Mouse (Mus musculus) forebrain, postnatal 0 days (tissue): ENCODE data around the gene Sgms1. TPM values are rescaled to one million over a fixed set of nuclear protein-coding genes. Genes with fewer than 3 reads are reported as not detected.

Source experiments
- ATAC-seq: fragments of 200-750 bp; cut with Nextera tagmentation; 2 replicates; pipeline ENCODE4 v1.8.0; 2017; ENCODE audit warnings: mild to moderate bottlenecking, moderate library complexity
- DNase-seq: peaks from one replicate; pipeline ENCODE4 v3.0.0-alpha.2; 2015
- H3K27ac ChIP-seq: fragments of 300-500 bp; sonication (generic); 2 replicates; pipeline ENCODE4 v1.5.1; 2014; ENCODE audit warnings: low read depth, mild to moderate bottlenecking, antibody characterized with exemption, low read length, moderate library complexity, mixed read lengths
- H3K27me3 ChIP-seq: fragments of 300-500 bp; sonication (generic); 2 replicates; pipeline ENCODE4 v1.6.1; 2014; ENCODE audit warnings: mild to moderate bottlenecking, low read length, mixed read lengths; ENCODE audit not compliant: insufficient read depth
- H3K36me3 ChIP-seq: fragments of 300-500 bp; sonication (generic); 2 replicates; pipeline ENCODE4 v1.6.1; 2014; ENCODE audit warnings: mild to moderate bottlenecking, moderate library complexity; ENCODE audit not compliant: insufficient read depth
- H3K4me1 ChIP-seq: fragments of 300-500 bp; sonication (generic); 2 replicates; pipeline ENCODE4 v1.6.1; 2014; ENCODE audit warnings: antibody characterized with exemption; ENCODE audit not compliant: insufficient read depth
- H3K4me2 ChIP-seq: fragments of 300-500 bp; sonication (generic); 2 replicates; pipeline ENCODE4 v1.6.1; 2014; ENCODE audit warnings: low read depth, mild to moderate bottlenecking, moderate library complexity
- H3K4me3 ChIP-seq: fragments of 300-500 bp; sonication (generic); 2 replicates; pipeline ENCODE4 v1.5.1; 2014; ENCODE audit warnings: low read depth, low read length, mixed read lengths
- H3K9ac ChIP-seq: fragments of 300-500 bp; sonication (generic); 2 replicates; pipeline ENCODE4 v1.6.1; 2014; ENCODE audit warnings: mild to moderate bottlenecking
- H3K9me3 ChIP-seq: fragments of 300-500 bp; sonication (generic); 2 replicates; pipeline ENCODE4 v1.6.1; 2016; ENCODE audit warnings: low read length
- CTCF ChIP-seq: sonication (generic); IDR thresholded peaks from 2 replicates; pipeline ENCODE4 v1.5.1; 2016; ENCODE audit warnings: antibody characterized with exemption, control low read depth, low read depth
- WGBS: fragments of 180-500 bp; shearing (Covaris S2); extraction: QIAGEN DNeasy Blood & Tissue Kit; methylation state at CpG from one replicate; pipeline ENCODE4 v1.1.7; 2014; 5-methylcytosine and 5-hydroxymethylcytosine counted together
- polyA plus RNA-seq: library from polyadenylated mRNA; unstranded; fragments of >200 nt; fragmentation: Nextera tagmentation; extraction: Ambion mirVana; gene quantifications from 2 replicates; pipeline ENCODE4 v1.2.1, GENCODE M21; 2015
- total RNA-seq: library from RNA; depleted of rRNA; stranded (reverse); fragments of >200 nt; gene quantifications from 2 replicates; pipeline ENCODE4 v1.2.3, GENCODE M21; 2014

Sgms1 gene
- total and polyA plus RNA-seq, 2 experiments from 2014 or later: 17.0 to 27.2 TPM

DNA sequence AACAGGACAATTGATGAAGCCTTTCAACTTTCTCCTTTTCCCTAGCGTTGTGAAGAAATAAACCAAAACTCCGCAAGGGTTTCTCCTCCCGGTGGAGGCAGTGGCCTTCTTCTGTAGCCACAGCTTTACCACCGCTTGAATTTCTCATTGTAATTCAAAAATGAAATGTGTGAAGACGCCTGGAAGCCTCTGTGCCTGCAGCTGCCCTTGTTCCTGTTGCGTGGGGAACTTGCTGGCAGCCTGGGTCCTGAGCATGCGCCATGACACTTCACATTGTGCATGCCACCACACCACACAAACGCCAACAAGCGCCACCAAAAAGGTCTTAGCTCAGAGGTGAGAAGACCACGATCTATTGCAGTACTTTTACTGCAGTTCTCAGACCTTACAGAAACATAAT is 158.2 kb downstream of the Sgms1 start:
- H3K9me3 ChIP-seq: no peaks in the 10 kb centered on the region
- TF ChIP-seq CTCF: no peak
- no peak overlapping the region for H3K27ac ChIP-seq
- no peaks in the 10 kb centered on the region for H3K4me1 ChIP-seq
- DNase-seq (no peak), ATAC-seq (0 out of 2 replicates have a peak, but pooled peaks have one; percentile 32)
- no peak overlapping the region for H3K4me2 ChIP-seq
- 71% methylated on average over 10 of the region's 10 CpGs for WGBS
- H3K36me3 ChIP-seq: no peaks in the 10 kb centered on the region
- H3K27me3 ChIP-seq: no peaks in the 10 kb centered on the region
- H3K9ac ChIP-seq: no peak overlapping the region
- H3K4me3 ChIP-seq: no peak overlapping the region

DNA sequence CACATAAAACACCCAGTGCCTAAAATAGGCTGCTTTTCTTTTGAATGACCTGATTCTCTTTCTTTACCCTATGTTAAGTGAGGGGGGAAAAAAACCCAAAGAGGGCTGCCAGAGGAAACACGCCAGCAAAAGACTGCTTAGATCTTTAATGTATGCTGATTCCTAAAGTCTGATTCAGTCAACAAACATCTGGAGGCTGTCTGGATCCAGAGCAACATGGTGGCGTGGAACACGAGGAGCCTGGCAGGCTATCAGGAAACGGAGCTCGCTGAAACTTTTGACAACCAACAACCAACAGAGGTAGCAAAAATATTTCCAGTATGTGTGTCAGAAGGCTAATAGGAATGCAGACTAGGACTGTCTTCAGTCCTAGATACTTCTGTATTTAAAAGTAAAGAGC is 158.7 kb downstream of the Sgms1 start:
- Histone ChIP-seq H3K27ac (no peak overlapping the region), H3K4me2 (no peak overlapping the region), H3K4me1 (no peaks in the 10 kb centered on the region), H3K9me3 (no peaks in the 10 kb centered on the region), H3K27me3 (no peaks in the 10 kb centered on the region), H3K9ac (no peak overlapping the region), H3K36me3 (no peaks in the 10 kb centered on the region), H3K4me3 (no peak overlapping the region)
- TF ChIP-seq CTCF: no peak
- WGBS: 38% methylated on average over 5 of the region's 5 CpGs
- ATAC-seq (peak; percentile 36; the same call in 1 of the 2 replicates), DNase-seq (peak; percentile 26)

DNA sequence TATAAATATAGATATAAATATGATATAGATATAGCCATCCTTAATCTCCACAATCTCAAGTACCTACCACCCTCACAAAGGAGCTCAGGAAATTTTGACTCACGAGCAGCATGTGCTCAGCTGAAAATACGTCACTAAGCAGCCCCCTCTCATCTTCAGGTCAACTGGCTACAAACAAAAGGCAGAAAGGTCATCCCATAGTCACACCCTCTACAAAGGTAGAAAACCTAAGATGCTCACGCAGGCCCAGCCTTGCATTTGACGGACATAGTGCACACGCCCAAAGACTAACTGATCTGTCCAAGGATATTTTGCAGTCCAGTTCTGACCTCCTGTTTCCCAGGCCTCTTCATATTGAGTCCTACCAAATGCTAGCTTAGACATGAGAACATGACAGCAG is 159.2 kb downstream of the Sgms1 start:
- no peak for TF ChIP-seq CTCF
- Histone ChIP-seq H3K36me3 (no peaks in the 10 kb centered on the region), H3K4me3 (no peak overlapping the region), H3K27ac (no peak overlapping the region), H3K4me2 (no peak overlapping the region), H3K9me3 (no peaks in the 10 kb centered on the region), H3K27me3 (no peaks in the 10 kb centered on the region), H3K9ac (no peak overlapping the region), H3K4me1 (no peaks in the 10 kb centered on the region)
- WGBS: 73% methylated on average over 5 of the region's 5 CpGs
- DNase-seq: no peak
- no peak for ATAC-seq

DNA sequence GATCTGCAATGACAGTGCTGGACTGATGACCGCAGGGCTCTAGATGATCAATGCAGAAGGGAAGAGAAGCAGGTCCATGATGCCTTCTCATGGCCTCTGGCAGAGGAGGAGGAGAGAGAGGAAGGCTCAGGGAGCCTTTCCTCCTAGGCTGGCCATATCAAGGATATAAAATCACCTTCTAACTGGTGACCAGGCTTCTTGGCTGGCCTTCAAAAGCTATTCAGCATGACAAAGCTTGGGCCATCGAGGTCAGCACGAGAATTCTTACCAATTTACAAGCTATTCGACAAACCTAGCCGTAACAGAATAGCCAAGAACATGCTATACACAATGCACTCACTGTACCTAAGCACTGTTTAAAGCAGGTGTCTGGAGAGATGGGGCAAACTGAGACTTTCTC is 159.7 kb downstream of the Sgms1 start:
- no peaks in the 10 kb centered on the region for H3K9me3 ChIP-seq
- TF ChIP-seq CTCF: no peak
- H3K4me2 ChIP-seq: no peak overlapping the region
- no peak for DNase-seq
- H3K4me1 ChIP-seq: no peaks in the 10 kb centered on the region
- no peak for ATAC-seq
- H3K9ac ChIP-seq: no peak overlapping the region
- H3K36me3 ChIP-seq: no peaks in the 10 kb centered on the region
- no peak overlapping the region for H3K27ac ChIP-seq
- no peaks in the 10 kb centered on the region for H3K27me3 ChIP-seq
- no peak overlapping the region for H3K4me3 ChIP-seq
- WGBS: 81% methylated on average over 5 of the region's 5 CpGs

DNA sequence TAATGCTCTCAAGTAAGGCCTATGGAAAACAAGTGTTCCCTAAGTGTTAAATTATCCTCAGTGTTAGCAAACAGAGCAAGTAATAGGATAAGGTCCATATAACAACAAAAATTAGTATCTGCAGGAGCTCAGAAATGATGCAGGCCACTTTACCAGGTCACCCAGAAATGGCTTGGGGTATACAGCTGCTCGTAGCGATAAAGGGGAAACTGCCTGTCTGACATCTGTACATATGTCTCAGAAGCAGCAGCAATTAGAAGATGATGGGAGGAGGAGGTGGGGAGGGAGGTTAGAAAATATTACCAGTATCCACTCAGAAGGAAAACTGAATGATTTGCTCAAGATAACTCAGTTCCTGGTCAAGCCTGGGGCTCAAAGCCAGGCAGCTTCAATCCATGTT is 162.3 kb downstream of the Sgms1 start:
- no peaks in the 10 kb centered on the region for H3K36me3 ChIP-seq
- no peak overlapping the region for H3K27ac ChIP-seq
- ATAC-seq: no peak
- no peak for DNase-seq
- H3K4me1 ChIP-seq: no peaks in the 10 kb centered on the region
- H3K27me3 ChIP-seq: no peaks in the 10 kb centered on the region
- H3K9ac ChIP-seq: no peak overlapping the region
- WGBS: 92% methylated on average over 2 of the region's 2 CpGs
- H3K9me3 ChIP-seq: no peaks in the 10 kb centered on the region
- H3K4me3 ChIP-seq: no peak overlapping the region
- H3K4me2 ChIP-seq: no peak overlapping the region
- TF ChIP-seq CTCF: no peak

DNA sequence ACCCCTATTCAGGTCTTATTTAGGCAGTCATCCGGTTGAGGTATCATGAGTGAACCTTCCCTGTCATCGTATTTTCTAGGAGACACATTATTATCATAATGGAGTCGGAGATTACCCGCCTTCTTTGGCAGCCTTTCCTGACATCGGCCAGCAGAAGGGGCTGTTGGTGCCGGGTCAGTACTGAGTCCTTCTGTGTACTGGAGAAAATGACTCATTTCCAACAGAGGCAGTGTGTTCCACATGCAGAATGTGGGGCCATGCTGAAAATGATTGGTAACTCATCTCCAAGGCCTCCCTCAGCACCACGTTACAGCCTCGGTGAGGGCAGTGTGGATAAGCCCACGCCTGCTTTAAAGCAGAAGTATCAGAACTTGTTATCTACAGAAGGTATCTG is 164.4 kb downstream of the Sgms1 start:
- Histone ChIP-seq H3K27me3 (no peaks in the 10 kb centered on the region), H3K4me2 (no peak overlapping the region), H3K27ac (no peak overlapping the region), H3K9ac (no peak overlapping the region), H3K4me1 (no peaks in the 10 kb centered on the region), H3K36me3 (no peaks in the 10 kb centered on the region), H3K4me3 (no peak overlapping the region), H3K9me3 (no peaks in the 10 kb centered on the region)
- no peak for TF ChIP-seq CTCF
- no peak for DNase-seq
- 52% methylated on average over 9 of the region's 9 CpGs for WGBS
- ATAC-seq: no peak

DNA sequence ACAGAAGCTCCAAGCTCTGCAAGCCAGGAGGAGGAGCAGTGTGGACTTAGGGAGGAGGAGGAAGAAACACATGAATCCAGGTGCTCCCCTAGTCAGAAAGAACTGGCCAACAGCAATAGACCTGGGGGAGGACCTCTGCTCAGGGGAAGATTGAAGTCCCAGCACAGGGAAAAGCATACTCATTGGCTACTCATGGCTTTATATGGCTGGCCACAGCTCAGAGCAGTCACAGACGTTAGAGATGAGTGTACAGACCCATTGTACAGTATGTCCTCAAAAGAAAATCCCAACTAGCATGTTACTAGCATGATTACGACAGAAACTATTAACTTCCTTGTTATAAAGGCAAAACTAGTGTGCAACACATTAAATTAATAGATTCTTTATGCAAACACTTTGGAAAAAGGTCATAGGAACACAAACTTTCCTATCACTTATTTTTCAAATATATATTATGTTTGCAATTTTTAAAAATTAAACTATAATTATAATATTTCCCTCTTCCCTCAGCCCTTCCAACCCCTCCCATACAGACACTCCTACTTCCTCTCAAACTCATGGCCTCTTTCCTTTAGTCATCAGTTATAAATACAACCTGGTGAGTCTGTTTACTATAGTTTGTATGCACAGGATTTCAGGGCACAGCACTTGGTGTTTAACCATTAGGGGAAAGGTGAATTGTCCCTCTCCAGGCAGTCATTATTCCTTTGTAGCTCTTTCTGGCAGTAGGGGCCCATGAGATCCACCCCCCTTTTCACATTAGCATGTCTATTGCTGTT is 165.0 kb downstream of the Sgms1 start:
- H3K4me1 ChIP-seq: no peaks in the 10 kb centered on the region
- H3K27me3 ChIP-seq: no peaks in the 10 kb centered on the region
- ATAC-seq (no peak), DNase-seq (no peak)
- H3K9me3 ChIP-seq: no peaks in the 10 kb centered on the region
- 85% methylated on average over 2 of the region's 2 CpGs for WGBS
- no peak overlapping the region for H3K4me2 ChIP-seq
- no peak overlapping the region for H3K4me3 ChIP-seq
- TF ChIP-seq CTCF: no peak
- no peak overlapping the region for H3K9ac ChIP-seq
- H3K27ac ChIP-seq: no peak overlapping the region
- H3K36me3 ChIP-seq: no peaks in the 10 kb centered on the region
